Mouse (Mus musculus) limb, embryonic 14.5 days (tissue): ENCODE measurements around the gene Zic4. TPM values are rescaled to one million over a fixed set of nuclear protein-coding genes. Genes with fewer than 3 reads are reported as not detected.
A peak's percentile ranks its signal among the peaks of the same experiment; 100 is the strongest.

ENCODE experiments used
- ATAC-seq: fragments of 200-750 bp; cut with Nextera tagmentation; 2 replicates; pipeline ENCODE4 v1.8.0; 2017; ENCODE audit warnings: low read depth, moderate number of reproducible peaks, moderate TSS enrichment; ENCODE audit not compliant: low FRiP score
- DNase-seq: peaks from one replicate; pipeline ENCODE4 v3.0.0-alpha.2; 2015; ENCODE audit warnings: low spot score
- H3K27ac ChIP-seq: fragments of 300-500 bp; sonication (generic); replicated peaks from 2 replicates; pipeline ENCODE4 v1.5.1; 2014; ENCODE audit warnings: low read depth, mild to moderate bottlenecking, low read length, moderate library complexity, mixed read lengths
- H3K27me3 ChIP-seq: fragments of 300-500 bp; sonication (generic); 2 replicates; pipeline ENCODE4 v1.6.1; 2014; ENCODE audit warnings: low read length, mixed read lengths; ENCODE audit not compliant: control insufficient read depth, insufficient read depth
- H3K36me3 ChIP-seq: fragments of 300-500 bp; sonication (generic); 2 replicates; pipeline ENCODE4 v1.6.1; 2014; ENCODE audit warnings: mild to moderate bottlenecking, low read length, moderate library complexity, mixed read lengths; ENCODE audit not compliant: control insufficient read depth, insufficient read depth
- H3K4me1 ChIP-seq: fragments of 300-500 bp; sonication (generic); 2 replicates; pipeline ENCODE4 v1.6.1; 2014; ENCODE audit warnings: antibody characterized with exemption, low read length, mixed read lengths; ENCODE audit not compliant: control insufficient read depth, insufficient read depth
- H3K4me2 ChIP-seq: fragments of 300-500 bp; sonication (generic); replicated peaks from 2 replicates; pipeline ENCODE4 v1.6.1; 2014; ENCODE audit warnings: low read depth, mild to moderate bottlenecking, low read length, moderate library complexity; ENCODE audit not compliant: severe bottlenecking
- H3K4me3 ChIP-seq: fragments of 300-500 bp; sonication (generic); replicated peaks from 2 replicates; pipeline ENCODE4 v1.5.1; 2014; ENCODE audit warnings: low read length
- H3K9ac ChIP-seq: fragments of 300-500 bp; sonication (generic); 2 replicates; pipeline ENCODE4 v1.6.1; 2014; ENCODE audit warnings: mild to moderate bottlenecking, low read depth, low read length, moderate library complexity; ENCODE audit not compliant: severe bottlenecking
- H3K9me3 ChIP-seq: fragments of 300-500 bp; sonication (generic); 2 replicates; pipeline ENCODE4 v1.6.1; 2016; ENCODE audit warnings: low read length; ENCODE audit not compliant: control insufficient read depth
- POLR2A ChIP-seq: fragments of 200-500 bp; IDR thresholded peaks from 2 replicates; pipeline ENCODE4 v1.8.0; 2012; ENCODE audit warnings: inconsistent platforms, mild to moderate bottlenecking, moderate library complexity, borderline replicate concordance; ENCODE audit not compliant: insufficient read depth, insufficient read length; ENCODE audit errors: extremely low read depth
- WGBS: fragments of 180-500 bp; shearing (Covaris S2); extraction: QIAGEN DNeasy Blood & Tissue Kit; methylation state at CpG from one replicate; pipeline ENCODE4 v1.1.7; 2014; 5-methylcytosine and 5-hydroxymethylcytosine counted together
- polyA plus RNA-seq, 2 experiments: library from polyadenylated mRNA; depleted of rRNA in 1 of 2; stranded (reverse) in 1 of 2; unstranded in 1 of 2; fragments of >200 nt; fragmentation: Nextera tagmentation in 1 of 2; extraction: Ambion mirVana in 1 of 2; gene quantifications; 2 replicates each; pipeline versions ENCODE4 v1.2.1 to v1.2.3; 2012 to 2014

The Zic4 gene
- polyA plus RNA-seq, 2 experiments = 0.39 to 0.69 TPM

DNA sequence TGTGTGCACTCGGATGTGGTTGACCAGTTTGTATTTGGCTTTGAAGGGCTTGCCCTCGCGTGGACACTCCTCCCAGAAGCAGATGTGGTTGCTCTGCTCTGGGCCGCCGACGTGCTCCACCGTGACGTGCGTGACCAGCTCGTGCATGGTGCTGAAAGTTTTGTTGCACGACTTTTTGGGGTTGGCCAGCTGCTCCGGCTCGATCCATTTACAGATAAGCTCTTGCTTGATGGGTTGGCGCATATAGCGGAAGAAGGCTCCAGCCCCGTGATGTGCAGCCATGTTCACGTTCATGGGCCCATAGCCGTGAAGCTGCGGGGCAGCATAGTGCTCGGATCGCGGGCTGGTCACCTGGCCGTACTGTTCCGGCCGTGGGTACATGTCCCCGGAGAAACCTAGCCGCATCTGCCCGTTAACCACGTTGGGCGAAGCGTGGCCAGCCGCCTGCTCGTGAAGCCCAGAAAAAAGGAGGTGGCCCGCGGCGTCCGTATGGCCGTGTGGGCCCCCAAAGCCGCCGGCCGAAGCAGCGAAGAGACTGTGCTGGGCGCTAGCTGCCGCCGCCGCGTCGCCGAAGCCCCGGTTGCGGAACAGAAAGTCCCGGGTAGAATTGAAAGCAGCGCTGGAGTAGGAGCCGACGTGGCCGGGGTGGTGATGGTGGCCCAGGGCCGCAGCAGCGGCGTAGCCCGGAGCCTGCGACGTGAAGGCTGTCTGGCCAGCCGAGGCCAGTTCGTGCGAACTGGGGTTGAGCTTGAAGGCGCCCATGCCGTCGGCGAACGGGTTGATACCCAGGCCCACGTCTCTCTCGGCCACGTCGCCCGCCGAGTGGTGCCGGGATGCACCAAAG lies 2.1 kb downstream of the Zic4 start:
- Histone ChIP-seq H3K4me3 (peak overlapping the region; percentile 22), H3K27me3 (peaks cover 90% of the 10 kb centered on the region), H3K36me3 (no peaks in the 10 kb centered on the region), H3K9ac (no peak overlapping the region), H3K4me1 (peaks cover 3% of the 10 kb centered on the region; the same call in 1 of the 2 replicates), H3K4me2 (peak overlapping the region; percentile 28), H3K9me3 (no peaks in the 10 kb centered on the region), H3K27ac (no peak overlapping the region)
- DNase-seq = no peak
- peak; percentile 38 for ATAC-seq
- no peak for TF ChIP-seq POLR2A
- under 1% methylated on average over 67 of the region's 77 CpGs for WGBS

DNA sequence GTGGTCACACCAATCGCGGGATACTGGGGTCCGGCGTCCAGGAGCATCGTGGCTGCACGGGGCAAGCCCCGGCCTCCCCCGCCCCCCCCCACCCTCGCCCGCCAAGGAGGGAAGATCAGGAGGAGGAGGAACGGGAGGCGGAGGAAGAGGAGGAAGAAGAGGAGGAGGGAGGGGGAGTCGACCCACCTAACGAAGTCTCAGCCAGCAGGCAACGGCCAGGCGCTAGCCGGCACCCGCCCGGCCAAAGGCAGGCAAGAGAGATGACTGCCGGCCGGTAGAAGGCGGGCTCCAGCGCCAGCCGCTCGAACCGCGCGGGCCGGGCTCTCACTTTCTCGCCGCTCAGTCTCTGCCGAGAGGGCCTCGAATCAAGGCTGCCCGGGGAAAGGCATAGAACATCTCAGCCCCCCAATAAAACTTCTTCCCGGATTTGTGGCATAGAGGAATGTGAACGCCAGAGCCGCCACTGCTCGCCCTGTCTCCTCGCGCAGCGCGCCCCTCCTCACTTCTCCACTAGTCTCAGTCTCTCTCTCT lies 2.8 kb downstream of the Zic4 start:
- peak; percentile 42 for ATAC-seq
- 1% methylated on average over 36 of the region's 42 CpGs for whole genome bisulfite sequencing
- TF ChIP-seq POLR2A = no peak
- peak overlapping the region; percentile 28 for H3K4me2 ChIP-seq
- H3K4me3 ChIP-seq = peak overlapping the region; percentile 22
- H3K27ac ChIP-seq = no peak overlapping the region
- no peaks in the 10 kb centered on the region for H3K36me3 ChIP-seq
- no peak for DNase-seq
- no peak overlapping the region for H3K9ac ChIP-seq
- no peaks in the 10 kb centered on the region for H3K9me3 ChIP-seq
- H3K27me3 ChIP-seq = peaks cover 92% of the 10 kb centered on the region
- peaks cover 3% of the 10 kb centered on the region; the same call in 1 of the 2 replicates for H3K4me1 ChIP-seq

DNA sequence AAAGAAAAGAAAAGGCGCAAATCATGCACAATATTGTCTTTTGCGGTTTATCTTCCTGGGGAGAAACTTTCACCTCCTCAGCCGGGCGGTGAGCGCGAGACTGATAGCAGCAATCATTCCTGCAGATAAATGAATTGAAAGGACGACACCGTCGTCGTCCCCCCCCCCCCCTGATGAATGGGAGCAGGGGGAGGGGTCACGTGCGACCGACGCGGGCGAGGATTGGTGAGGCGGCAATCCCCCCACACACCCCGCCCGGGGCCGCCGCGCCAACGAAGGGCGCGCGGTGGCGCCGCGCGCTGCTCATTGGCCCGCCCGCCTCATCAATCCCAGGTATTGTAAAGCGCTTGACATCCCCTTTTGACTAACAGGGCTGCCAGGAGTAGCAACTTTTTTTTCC lies 3.5 kb downstream of the Zic4 start, which contains the start of gene Zic1:
Gene Zic1, minus strand, starts transcription at position 147 of the 400 bp plus-strand sequence.
- DNase-seq (no peak), ATAC-seq (peak; percentile 53; the same call in 1 of the 2 replicates)
- Histone ChIP-seq H3K4me1 (peaks cover 3% of the 10 kb centered on the region; the same call in 1 of the 2 replicates), H3K9me3 (no peaks in the 10 kb centered on the region), H3K4me3 (peak within 1 kb of the TSS; percentile 22), H3K27ac (no peak within 1 kb of the TSS), H3K27me3 (peaks cover 92% of the 10 kb centered on the region), H3K9ac (no peak within 1 kb of the TSS), H3K36me3 (no peaks in the 10 kb centered on the region), H3K4me2 (peak within 1 kb of the TSS; percentile 28)
- no peak for TF ChIP-seq POLR2A
- WGBS = 0% methylated on average over 12 of the region's 33 CpGs

DNA sequence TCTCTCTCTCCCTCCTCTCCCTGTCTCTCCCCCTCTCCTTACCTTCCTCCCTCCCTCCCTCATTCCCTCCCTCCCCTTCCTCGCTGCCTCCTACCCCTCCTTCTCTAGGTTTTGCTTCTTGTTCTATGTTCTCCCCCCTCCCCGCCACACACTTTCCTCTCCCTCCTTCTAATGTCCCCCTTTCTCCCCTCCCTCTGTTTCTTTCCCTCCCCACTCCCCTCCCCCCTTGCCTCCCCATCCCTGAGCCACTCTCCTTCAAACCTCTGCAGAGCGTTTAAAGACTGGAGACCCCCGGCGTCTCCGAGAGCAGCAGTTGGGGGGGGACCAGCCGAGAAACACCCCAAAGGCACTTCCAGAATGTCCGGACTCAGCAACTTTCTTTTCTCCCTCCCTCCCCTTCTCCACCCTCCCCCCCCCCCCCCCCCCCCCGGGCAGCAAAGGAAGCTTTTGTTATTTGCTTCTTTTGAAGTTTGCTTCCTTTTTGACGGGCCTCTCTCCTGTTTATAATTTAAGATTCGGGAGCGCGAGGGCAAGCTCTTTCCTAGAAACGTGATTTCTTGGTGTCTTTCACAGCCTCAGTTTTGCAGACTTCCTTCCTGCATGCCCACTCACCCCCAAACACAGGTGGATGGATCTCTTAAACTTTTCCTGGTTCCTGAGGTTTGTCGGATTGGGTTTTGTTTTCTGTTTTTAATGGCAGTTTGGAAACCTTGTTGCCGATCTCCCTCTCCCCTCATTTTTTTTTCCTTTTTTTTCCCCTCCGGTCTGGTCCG lies 4.2 kb downstream of the Zic4 start:
- TF ChIP-seq POLR2A = no peak
- H3K27ac ChIP-seq = no peak overlapping the region
- no peak for DNase-seq
- ATAC-seq = no peak
- H3K27me3 ChIP-seq = peaks cover 94% of the 10 kb centered on the region
- H3K4me1 ChIP-seq = peaks cover 3% of the 10 kb centered on the region; the same call in 1 of the 2 replicates
- H3K4me3 ChIP-seq = no peak overlapping the region
- no peak overlapping the region for H3K4me2 ChIP-seq
- H3K9ac ChIP-seq = no peak overlapping the region
- under 1% methylated on average over 17 of the region's 18 CpGs for WGBS
- no peaks in the 10 kb centered on the region for H3K36me3 ChIP-seq
- no peaks in the 10 kb centered on the region for H3K9me3 ChIP-seq
